Mouse (Mus musculus): ENCODE results near the gene C1galt1c1. TPM values are rescaled to one million over a fixed set of nuclear protein-coding genes. Genes with fewer than 3 reads are reported as not detected.

C1galt1c1 gene
- 9.4 TPM for polyA plus RNA-seq (2014; fragmentation: Illumina TruSeq; extraction: RNeasy Lipid Tissue Mini Kit (QIAGEN cat#74804); ENCODE audit: low read depth, low replicate concordance)

DNA sequence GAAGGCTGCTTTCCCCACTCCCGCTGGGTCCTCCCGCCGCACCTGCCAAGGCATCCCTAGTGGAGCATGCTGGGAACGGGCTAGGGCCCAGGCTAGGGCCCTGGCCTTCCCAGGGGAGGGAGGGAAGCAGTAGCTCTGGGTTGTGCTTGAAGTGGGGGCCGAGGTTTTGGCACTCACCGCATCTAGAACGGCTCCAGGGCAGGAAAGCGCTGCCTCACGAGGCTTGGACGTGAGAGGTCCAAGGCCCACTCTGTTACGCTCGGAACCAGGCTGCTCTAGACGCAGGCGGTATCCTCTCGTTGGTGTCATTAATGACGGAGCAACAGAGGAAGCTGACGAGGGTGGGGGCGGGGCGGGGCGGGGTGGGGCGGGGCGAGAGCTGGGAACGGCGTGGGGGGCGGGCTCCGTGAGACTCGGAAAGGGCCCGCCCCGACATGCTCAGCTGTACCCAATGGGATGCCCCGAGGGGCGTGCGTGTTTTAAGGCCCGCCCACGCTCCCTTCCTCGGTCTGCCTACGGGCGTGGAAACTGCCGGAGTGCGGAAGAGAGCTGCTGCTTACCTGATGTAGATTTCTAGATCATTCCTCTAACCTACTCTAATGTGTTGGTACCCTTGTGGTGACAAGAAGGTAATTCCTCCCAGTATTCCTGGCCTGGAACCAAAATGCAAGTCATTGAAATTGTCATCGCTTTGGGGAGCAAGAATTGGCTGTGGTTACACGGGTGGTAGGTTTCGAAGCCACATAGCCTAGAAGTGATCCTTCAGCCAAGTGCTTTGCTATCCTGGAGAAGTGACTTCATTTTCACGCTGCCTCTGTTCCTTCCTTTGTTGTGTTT lies at the start of gene C1galt1c1:
Gene C1galt1c1, minus strand, starts transcription at position 287 of the 837 bp plus-strand sequence.

GRCm38 (mm10) chrX:38600177-38600994 lies 34.5 kb downstream of the C1galt1c1 start, which contains the start of gene Mcts1:
TSS of gene Mcts1 (plus strand) at chrX:38600578.

Other genes starting within 250 kb of the C1galt1c1 start
- gene Lamp2, start 178.6 kb downstream of the C1galt1c1 start, polyA plus RNA-seq (2014; fragmentation: Illumina TruSeq; extraction: RNeasy Lipid Tissue Mini Kit (QIAGEN cat#74804); ENCODE audit: low read depth, low replicate concordance): 109 TPM
- 202 TPM for gene Cul4b, start 58.9 kb downstream of the C1galt1c1 start, polyA plus RNA-seq (2014; fragmentation: Illumina TruSeq; extraction: RNeasy Lipid Tissue Mini Kit (QIAGEN cat#74804); ENCODE audit: low read depth, low replicate concordance)
- gene Mcts1, start 34.5 kb downstream of the C1galt1c1 start, polyA plus RNA-seq (2014; fragmentation: Illumina TruSeq; extraction: RNeasy Lipid Tissue Mini Kit (QIAGEN cat#74804); ENCODE audit: low read depth, low replicate concordance): 19.2 TPM
- 0.87 TPM for gene 6030498E09Rik, start 137.6 kb upstream of the C1galt1c1 start, polyA plus RNA-seq (2014; fragmentation: Illumina TruSeq; extraction: RNeasy Lipid Tissue Mini Kit (QIAGEN cat#74804); ENCODE audit: low read depth, low replicate concordance)

All from testis, adult 10 weeks (tissue).